Comparison of ENCODE assay signal across 9 mouse cellular contexts in the genomic region with DNA sequence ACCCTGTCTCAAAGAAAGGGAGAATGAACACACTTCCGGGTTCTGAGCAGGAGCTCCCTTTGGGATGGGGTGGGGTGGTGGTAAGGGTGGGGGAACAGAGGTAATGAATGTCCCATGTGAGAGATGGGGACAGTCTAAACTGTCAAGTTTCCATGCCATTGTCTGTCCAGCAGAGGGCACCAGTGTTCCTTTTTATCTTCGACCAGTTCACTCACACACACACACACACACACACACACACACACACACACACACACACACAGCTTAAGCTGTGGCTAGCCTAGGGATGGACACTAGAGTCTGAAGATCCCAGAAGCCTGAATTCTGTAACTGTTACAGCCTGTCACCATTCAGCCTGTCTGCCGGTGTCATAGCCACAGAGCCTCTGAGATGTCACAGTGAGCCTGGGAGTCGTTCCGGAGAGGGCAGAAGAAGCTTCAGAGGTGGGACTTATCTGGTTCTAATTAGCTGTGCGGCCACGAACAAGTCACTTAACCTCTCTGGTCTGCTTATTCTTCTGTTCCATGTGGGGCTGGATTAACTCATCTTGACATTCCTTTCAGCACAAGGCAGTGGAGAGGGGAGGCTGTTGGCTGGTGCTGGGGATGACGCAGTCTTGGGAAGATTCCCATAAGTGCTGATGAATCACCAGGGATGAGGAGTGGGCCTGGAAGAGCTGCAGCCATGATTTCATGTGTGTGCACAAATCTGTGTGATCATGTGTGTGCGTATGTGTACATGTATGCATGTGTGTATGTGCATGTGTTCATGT.
A peak's percentile ranks its signal among the peaks of the same experiment; 100 is the strongest.
DNase-seq lines count a peak whose midpoint lies in the region; ATAC-seq and TF ChIP-seq lines count a peak whose summit lies in the region.
"Had no signal": no experiment of that assay in that cellular context is flagged by ENCODE, and none has a peak within 500 bp of the region (broad histone marks: within the 10 kb centered on the region; RNA-seq: fewer than 3 reads in every experiment).

No protein-coding gene starts in this region.

- H3K27me3 ChIP-seq in kidney, embryonic 15.5 days = peaks cover 50% of the 10 kb centered on the region
- peaks cover 18% of the 10 kb centered on the region for H3K27me3 ChIP-seq in Patski
- H3K27me3 ChIP-seq in lung, embryonic 14.5 days (ENCODE audit: insufficient read depth, low read length) = no peaks in the 10 kb centered on the region

- in situ Hi-C loops in Patski (cut with MboI; ENCODE audit: low pct_unique_long_range_greater_than_20kb) = no loop called here

- 0 out of 2 replicates have a peak, but pooled peaks cover 3% of the 10 kb centered on the region for H3K9me3 ChIP-seq in kidney, embryonic 15.5 days (replicated peaks)
- no peaks in the 10 kb centered on the region; the same call in 1 of the 2 replicates for H3K9me3 ChIP-seq in lung, embryonic 14.5 days (ENCODE audit: low read depth, low read length)

- H3K27ac ChIP-seq in kidney, embryonic 15.5 days = no peak overlapping the region
- H3K27ac ChIP-seq in lung, embryonic 14.5 days (ENCODE audit: low read depth) = 0 out of 2 replicates have a peak overlapping the region, but pooled peaks have one; percentile 0

- no peak overlapping the region for H3K4me2 ChIP-seq in kidney, embryonic 15.5 days
- H3K4me2 ChIP-seq in lung, embryonic 14.5 days = no peak overlapping the region

- WGBS in kidney, embryonic 15.5 days = 39% methylated on average over 9 of the region's 9 CpGs
- 25% methylated on average over 9 of the region's 9 CpGs for WGBS in lung, embryonic 14.5 days

- no peak overlapping the region for H3K9ac ChIP-seq in kidney, embryonic 15.5 days
- no peak overlapping the region for H3K9ac ChIP-seq in lung, embryonic 14.5 days

- no peak overlapping the region for H3K4me3 ChIP-seq in kidney, embryonic 15.5 days (replicated peaks)
- no peak overlapping the region for H3K4me3 ChIP-seq in lung, embryonic 14.5 days (ENCODE audit: low read depth, low read length)
- H3K4me3 ChIP-seq: erythroblast, embryonic 14.5 days had no signal

- ATAC-seq in kidney, embryonic 15.5 days (replicated peaks; ENCODE audit: low FRiP score) = no peak; the same call in 1 of the 2 replicates
- ATAC-seq in Patski = no peak
- ATAC-seq in lung, embryonic 14.5 days (ENCODE audit: insufficient read depth) = peak; percentile 55
- ATAC-seq in erythroid progenitor cell, adult 5-6 weeks (replicated peaks; ENCODE audit: low FRiP score, poor library complexity, severe bottlenecking) = no peak

- TF ChIP-seq CTCF in Patski (IDR thresholded peaks at IDR 0.05) = no peak
- peak; percentile 89 for TF ChIP-seq CTCF in lung, embryonic 14.5 days (IDR thresholded peaks at IDR 0.05; ENCODE audit: low read depth)

- peak; percentile 54 for DNase-seq in kidney, adult 18-20 months
- peak; percentile 19 for DNase-seq in Patski (ENCODE audit: low read depth, low spot score)
- DNase-seq in embryo, embryonic 10.5 days (ENCODE audit: low spot score) = peak; percentile 84
- DNase-seq in kidney, adult 9 months = peak; percentile 48
- peak; percentile 88 for DNase-seq in lung, embryonic 14.5 days
- peak; percentile 70 for DNase-seq in retina, postnatal 7 days (ENCODE audit: low read depth, low spot score)

- CTCF ChIA-PET in Patski (lab: Charles Lee) = no interaction called here

- no peaks in the 10 kb centered on the region for H3K4me1 ChIP-seq in kidney, embryonic 15.5 days
- H3K4me1 ChIP-seq in lung, embryonic 14.5 days (ENCODE audit: insufficient read depth) = 0 out of 2 replicates have a peak, but pooled peaks cover 3% of the 10 kb centered on the region

- POLR2A ChIA-PET in Patski (lab: Charles Lee) = no interaction called here

- H3K36me3 ChIP-seq in kidney, embryonic 15.5 days = no peaks in the 10 kb centered on the region
- no peaks in the 10 kb centered on the region for H3K36me3 ChIP-seq in lung, embryonic 14.5 days (ENCODE audit: insufficient read depth)

Comparison
In these comparisons a context has a peak if more than half of its experiments do, and no peak if none do; other contexts are left out.
1. DNase-seq: peak in every context shown above with its lines; median percentile 88 in lung, embryonic 14.5 days; 84 in embryo, embryonic 10.5 days; 70 in retina, postnatal 7 days; 54 in kidney, adult 18-20 months; 48 in kidney, adult 9 months; 19 in Patski.